Mouse (Mus musculus): ENCODE data around the gene Rbck1.

- no peak for TF ChIP-seq CTCF (IDR thresholded peaks at IDR 0.05; ENCODE audit: control insufficient read depth, insufficient read depth, insufficient read length)
- no peak for TF ChIP-seq MYOD1 (IDR thresholded peaks at IDR 0.05; ENCODE audit: control insufficient read depth, insufficient read length, low read depth)
Observed at GRCm38 (mm10) chr2:152338319-152338718, 5.9 kb upstream of the Rbck1 start.
